Mouse (Mus musculus) CH12.LX (cell line): ENCODE data around the gene Sgcb. TPM values are rescaled to one million over a fixed set of nuclear protein-coding genes. Genes with fewer than 3 reads are reported as not detected.

Experiments
- DNase-seq: peaks from one replicate; pipeline ENCODE4 v3.0.0-alpha.2; 2013; ENCODE audit errors: extremely low read depth
- H3K27ac ChIP-seq: 2 replicates; pipeline ENCODE4 v1.5.1; 2012; ENCODE audit warnings: low read depth, mild to moderate bottlenecking, control low read depth, moderate library complexity; ENCODE audit not compliant: insufficient read depth
- H3K27me3 ChIP-seq: replicated peaks from 2 replicates; pipeline ENCODE3; 2012; ENCODE audit warnings: inconsistent platforms
- H3K36me3 ChIP-seq, 2 experiments: replicated peaks in 1 of 2; 2 replicates each; pipeline versions ENCODE3 to v1.6.1; 2012; ENCODE audit warnings: inconsistent platforms in 1 of 2, low read length in 1 of 2, mild to moderate bottlenecking in 1 of 2, mixed read lengths in 1 of 2, moderate library complexity in 1 of 2; ENCODE audit not compliant: control insufficient read depth in 1 of 2, insufficient read depth in 1 of 2
- H3K4me1 ChIP-seq, 2 experiments: 2 replicates each; pipeline ENCODE4 v1.6.1; 2012; ENCODE audit warnings: inconsistent platforms in 1 of 2, moderate library complexity in 1 of 2; ENCODE audit not compliant: insufficient read depth in 2 of 2, control insufficient read depth in 1 of 2
- H3K4me2 ChIP-seq: 2 replicates; pipeline ENCODE4 v1.6.1; 2012; ENCODE audit warnings: low read depth, mild to moderate bottlenecking, control low read depth; ENCODE audit not compliant: poor library complexity, insufficient read depth, severe bottlenecking
- H3K4me3 ChIP-seq, 3 experiments: fragments of 150-350 bp in 1 of 3; sonication (generic) in 1 of 3; replicated peaks in 1 of 3; 2 replicates each; pipeline versions ENCODE3 to v1.5.1; 2011 to 2012; ENCODE audit warnings: low read depth in 2 of 3, low read length in 2 of 3, mild to moderate bottlenecking in 2 of 3, moderate library complexity in 2 of 3, control low read depth in 1 of 3, improper control_type of control experiment in 1 of 3, inconsistent platforms in 1 of 3, mixed read lengths in 1 of 3; ENCODE audit not compliant: poor library complexity in 1 of 3
- H3K79me2 ChIP-seq: replicated peaks from 2 replicates; pipeline ENCODE4 v1.6.1; 2012; ENCODE audit warnings: mild to moderate bottlenecking, moderate library complexity; ENCODE audit not compliant: control insufficient read depth, poor library complexity, insufficient read depth, severe bottlenecking; ENCODE audit errors: extremely low read depth
- H3K9ac ChIP-seq: 2 replicates; pipeline ENCODE4 v1.6.1; 2012; ENCODE audit warnings: low read depth, mild to moderate bottlenecking, control low read depth, moderate library complexity; ENCODE audit not compliant: insufficient read depth
- H3K9me3 ChIP-seq: replicated peaks from 2 replicates; pipeline ENCODE3; 2012; ENCODE audit warnings: low read length, inconsistent platforms, mixed read lengths
- CHD1 ChIP-seq: IDR thresholded peaks from 2 replicates; pipeline ENCODE4 v1.6.1; 2012; ENCODE audit warnings: low read depth, low read length, improper control_type of control experiment, inconsistent platforms
- CHD2 ChIP-seq: IDR thresholded peaks from 2 replicates; pipeline ENCODE4 v1.6.1; 2011; ENCODE audit warnings: low read length, improper control_type of control experiment
- EP300 ChIP-seq: IDR thresholded peaks from 2 replicates; pipeline ENCODE4 v1.6.1; 2011; ENCODE audit warnings: low read length, improper control_type of control experiment
- ETS1 ChIP-seq: conservative IDR thresholded peaks from 2 replicates; pipeline ENCODE4 v1.6.1; 2012; ENCODE audit warnings: low read depth, mild to moderate bottlenecking, inconsistent platforms, low read length, improper control_type of control experiment, moderate library complexity
- GABPA ChIP-seq: IDR thresholded peaks from 2 replicates; pipeline ENCODE4 v1.6.1; 2012; ENCODE audit warnings: low read depth, low read length, improper control_type of control experiment, inconsistent platforms; ENCODE audit not compliant: insufficient replicate concordance
- JUN ChIP-seq: IDR thresholded peaks from 2 replicates; pipeline ENCODE4 v1.6.1; 2011; ENCODE audit warnings: low read depth, mild to moderate bottlenecking, low read length, improper control_type of control experiment, moderate library complexity; ENCODE audit not compliant: insufficient read depth
- KAT2A ChIP-seq: IDR thresholded peaks from 2 replicates; pipeline ENCODE4 v1.6.1; 2012; ENCODE audit warnings: low read length, improper control_type of control experiment, inconsistent platforms; ENCODE audit not compliant: insufficient replicate concordance
- MAX ChIP-seq: IDR thresholded peaks from 2 replicates; pipeline ENCODE4 v1.6.1; 2011; ENCODE audit warnings: low read length, improper control_type of control experiment
- MAZ ChIP-seq: IDR thresholded peaks from 2 replicates; pipeline ENCODE4 v1.6.1; 2012; ENCODE audit warnings: low read depth, mild to moderate bottlenecking, inconsistent platforms, low read length, improper control_type of control experiment, moderate library complexity
- MXI1 ChIP-seq: IDR thresholded peaks from 2 replicates; pipeline ENCODE4 v1.6.1; 2011; ENCODE audit warnings: mild to moderate bottlenecking, low read depth, low read length, improper control_type of control experiment
- MYC ChIP-seq: IDR thresholded peaks from 2 replicates; pipeline ENCODE4 v1.6.1; 2011; ENCODE audit warnings: low read depth, mild to moderate bottlenecking, improper control_type of control experiment, low read length
- POLR2AphosphoS2 ChIP-seq: IDR thresholded peaks from 2 replicates; pipeline ENCODE4 v1.6.1; 2011; ENCODE audit warnings: low read depth, low read length, improper control_type of control experiment
- RAD21 ChIP-seq: IDR thresholded peaks from 2 replicates; pipeline ENCODE4 v1.6.1; 2011; ENCODE audit warnings: low read depth, mild to moderate bottlenecking, low read length, improper control_type of control experiment, moderate library complexity
- RCOR1 ChIP-seq: conservative IDR thresholded peaks from 2 replicates; pipeline ENCODE4 v1.6.1; 2012; ENCODE audit warnings: low read depth, mild to moderate bottlenecking, inconsistent platforms, low read length, improper control_type of control experiment
- SIN3A ChIP-seq: IDR thresholded peaks from 2 replicates; pipeline ENCODE4 v1.6.1; 2012; ENCODE audit warnings: low read length, improper control_type of control experiment, inconsistent platforms
- SMC3 ChIP-seq: IDR thresholded peaks from 2 replicates; pipeline ENCODE4 v1.6.1; 2011; ENCODE audit warnings: low read depth, low read length, improper control_type of control experiment
- TBP ChIP-seq: conservative IDR thresholded peaks from 2 replicates; pipeline ENCODE4 v1.6.1; 2011; ENCODE audit warnings: low read depth, low read length, improper control_type of control experiment
- USF1 ChIP-seq: IDR thresholded peaks from 2 replicates; pipeline ENCODE4 v1.6.1; 2014; ENCODE audit warnings: low read depth, mild to moderate bottlenecking, inconsistent platforms, low read length, improper control_type of control experiment
- ZC3H11A ChIP-seq: IDR thresholded peaks from 2 replicates; pipeline ENCODE4 v1.6.1; 2012; ENCODE audit warnings: low read depth, mild to moderate bottlenecking, inconsistent platforms, low read length, improper control_type of control experiment
- ZKSCAN1 ChIP-seq: IDR thresholded peaks from 2 replicates; pipeline ENCODE4 v1.6.1; 2012; ENCODE audit warnings: low read depth, inconsistent platforms, low read length, improper control_type of control experiment, borderline replicate concordance
- ZMIZ1 ChIP-seq: IDR thresholded peaks from 2 replicates; pipeline ENCODE4 v1.6.1; 2012; ENCODE audit warnings: low read depth, mild to moderate bottlenecking, inconsistent platforms, low read length, improper control_type of control experiment
- ZNF384 ChIP-seq: IDR thresholded peaks from 2 replicates; pipeline ENCODE4 v1.6.1; 2012; ENCODE audit warnings: low read depth, low read length, improper control_type of control experiment, inconsistent platforms
- dilution Hi-C: fragments of 300-500 bp; cut with MboI; formaldehyde crosslinking; loops from 2 replicates; pipeline ENCODE4 v1.14.3; 2020; ENCODE audit warnings: low sequenced_read_pairs; ENCODE audit not compliant: extremely low pct_unique_long_range_greater_than_20kb, extremely low pct_ligation_motif_present
- in situ Hi-C: fragments of 300-500 bp; cut with MboI; formaldehyde crosslinking; loops from 3 replicates; pipeline ENCODE4 v1.14.3; 2019; ENCODE audit warnings: low sequenced_read_pairs, low pct_ligation_motif_present, low pct_unique_long_range_greater_than_20kb, mixed read lengths
- polyA plus RNA-seq: library from polyadenylated mRNA; unstranded; fragments of >175 nt; gene quantifications from 2 replicates; pipeline ENCODE4 v1.2.1, GENCODE M21; 2012; ENCODE audit warnings: low read depth; ENCODE audit not compliant: insufficient read length
- total RNA-seq, 2 experiments: library from RNA; depleted of rRNA; stranded (reverse); fragments of 300-350 nt in 1 of 2; fragments of >200 nt in 1 of 2; gene quantifications; 2 replicates each; pipeline ENCODE4 v1.2.3; 2012 to 2014

Gene Sgcb
- total and polyA plus RNA-seq, 3 experiments, result 2.6 to 8.5 (median 4.6) TPM

DNA sequence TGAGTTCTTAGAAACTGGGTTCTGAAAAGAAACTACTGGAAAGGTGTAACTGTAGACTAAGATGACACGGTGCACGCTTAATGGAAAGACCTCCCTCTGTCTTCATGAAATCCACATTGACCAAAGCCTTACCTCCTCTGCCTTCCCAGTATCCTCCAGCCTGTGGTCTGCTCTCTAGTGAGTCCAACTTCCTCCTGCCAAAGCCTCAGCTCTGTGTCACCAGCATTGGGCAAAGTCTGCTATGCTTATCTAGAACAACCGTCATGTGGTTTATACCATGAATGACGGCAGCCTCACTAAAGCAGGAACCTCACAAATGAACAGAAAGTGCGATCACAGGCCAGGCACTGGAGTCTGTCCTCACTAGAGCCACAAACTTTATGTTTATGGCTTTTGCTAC lies 17.4 kb downstream of the Sgcb start:
- Histone ChIP-seq H3K4me2 (no peak overlapping the region), H3K9ac (no peak overlapping the region), H3K4me3 (no peak overlapping the region), H3K36me3 (peaks cover 0 to 13% of the 10 kb centered on the region in 2 experiments), H3K9me3 (peaks cover 6% of the 10 kb centered on the region), H3K27me3 (no peaks in the 10 kb centered on the region), H3K79me2 (no peaks in the 10 kb centered on the region), H3K27ac (no peak overlapping the region), H3K4me1 (no peaks in the 10 kb centered on the region; a peak in 1 of 4 replicates)
- in situ Hi-C loops, result no loop called here
- TF ChIP-seq ETS1, result no peak
- no peak for TF ChIP-seq TBP
- no peak for TF ChIP-seq MXI1
- no peak for TF ChIP-seq RCOR1
- TF ChIP-seq JUN, result no peak
- TF ChIP-seq MAZ, result no peak
- no peak for TF ChIP-seq USF1
- dilution Hi-C loops, result no loop called here
- DNase-seq, result no peak

- in situ Hi-C loops (no loop called here), dilution Hi-C loops (no loop called here)
- Histone ChIP-seq H3K4me1 (no peaks in the 10 kb centered on the region; a peak in 1 of 4 replicates), H3K9me3 (no peaks in the 10 kb centered on the region), H3K4me3 (no peak overlapping the region), H3K27ac (no peak overlapping the region), H3K27me3 (no peaks in the 10 kb centered on the region), H3K9ac (no peak overlapping the region), H3K36me3 (no peaks in the 10 kb centered on the region), H3K4me2 (no peak overlapping the region), H3K79me2 (no peaks in the 10 kb centered on the region)
- no peak for DNase-seq
- TF ChIP-seq GABPA (no peak), RAD21 (no peak), KAT2A (no peak), EP300 (no peak), SIN3A (no peak), POLR2AphosphoS2 (no peak), MAX (no peak), CHD2 (no peak), ZMIZ1 (no peak), JUN (no peak), SMC3 (no peak), MYC (no peak), ZC3H11A (no peak), TBP (no peak), CHD1 (no peak), ETS1 (no peak), ZKSCAN1 (no peak), ZNF384 (no peak)
Observed at GRCm38 (mm10) chr5:73627991-73628390, 19.6 kb downstream of the Sgcb start.
